Mouse (Mus musculus): ENCODE data around the gene Jph2. TPM values are rescaled to one million over a fixed set of nuclear protein-coding genes. Genes with fewer than 3 reads are reported as not detected.
"Not testable (repeated sequence)": the region's sequence is repeated elsewhere in the genome, so short reads cannot be mapped to it uniquely, and the experiment has no call there.

Gene Jph2
- total RNA-seq, 2 experiments from 2014 or later: 166 to 199 TPM

GRCm38 (mm10) chr2:163412419-163412818 is 14.6 kb upstream of the Jph2 start:
- DNase-seq (ENCODE audit: low spot score in 2 of 2): no peak

GRCm38 (mm10) chr2:163411840-163412239 is 14.0 kb upstream of the Jph2 start:
- no peak for DNase-seq (ENCODE audit: low spot score in 2 of 2)

GRCm38 (mm10) chr2:163411344-163411743 is 13.6 kb upstream of the Jph2 start:
- not testable (repeated sequence) for DNase-seq (ENCODE audit: low spot score in 2 of 2)

- no peak for DNase-seq (ENCODE audit: low spot score in 2 of 2)
These were observed 12.4 kb upstream of the Jph2 start for GRCm38 (mm10) chr2:163410211-163410610.

GRCm38 (mm10) chr2:163404037-163404815 is 6.4 kb upstream of the Jph2 start:
- DNase-seq (ENCODE audit: low spot score in 2 of 2): no peak

- DNase-seq (ENCODE audit: low spot score in 2 of 2): peak; percentile 50 to 72
These were observed 3.4 kb upstream of the Jph2 start for GRCm38 (mm10) chr2:163401221-163401620.

- DNase-seq (ENCODE audit: low spot score in 2 of 2): no peak
These were observed 1.4 kb upstream of the Jph2 start for GRCm38 (mm10) chr2:163399222-163399621.

GRCm38 (mm10) chr2:163398770-163399169 is 977 bp upstream of the Jph2 start:
- no peak for DNase-seq (ENCODE audit: low spot score in 2 of 2)

- DNase-seq (ENCODE audit: low spot score in 2 of 2): no peak
These were observed 722 bp downstream of the Jph2 start for GRCm38 (mm10) chr2:163397071-163397470.

- DNase-seq (ENCODE audit: low spot score in 2 of 2): no peak
These were observed 2.8 kb downstream of the Jph2 start for GRCm38 (mm10) chr2:163394977-163395376.

- DNase-seq (ENCODE audit: low spot score in 2 of 2): no peak
These were observed 3.8 kb downstream of the Jph2 start for GRCm38 (mm10) chr2:163393976-163394375.

GRCm38 (mm10) chr2:163393241-163393640 is 4.6 kb downstream of the Jph2 start:
- DNase-seq (ENCODE audit: low spot score in 2 of 2): no peak

GRCm38 (mm10) chr2:163392436-163392835 is 5.4 kb downstream of the Jph2 start:
- DNase-seq (ENCODE audit: low spot score in 2 of 2): peak in 1 of 2 experiments; percentile 58

- DNase-seq (ENCODE audit: low spot score in 2 of 2): peak in 1 of 2 experiments; percentile 56
These were observed 11.2 kb downstream of the Jph2 start for GRCm38 (mm10) chr2:163386423-163387190.

GRCm38 (mm10) chr2:163385126-163385525 is 12.7 kb downstream of the Jph2 start:
- no peak for DNase-seq (ENCODE audit: low spot score in 2 of 2)

- DNase-seq (ENCODE audit: low spot score in 2 of 2): no peak
These were observed 16.5 kb downstream of the Jph2 start for GRCm38 (mm10) chr2:163381246-163381645.

- no peak for DNase-seq (ENCODE audit: low spot score in 2 of 2)
These were observed 18.4 kb downstream of the Jph2 start for GRCm38 (mm10) chr2:163379366-163379765.

GRCm38 (mm10) chr2:163376082-163376481 is 21.7 kb downstream of the Jph2 start:
- DNase-seq (ENCODE audit: low spot score in 2 of 2): no peak

- DNase-seq (ENCODE audit: low spot score in 2 of 2): no peak
These were observed 22.3 kb downstream of the Jph2 start for GRCm38 (mm10) chr2:163375468-163375867.

- DNase-seq (ENCODE audit: low spot score in 2 of 2): no peak
These were observed 25.2 kb downstream of the Jph2 start for GRCm38 (mm10) chr2:163372627-163373026.

GRCm38 (mm10) chr2:163370175-163370574 is 27.6 kb downstream of the Jph2 start:
- no peak for DNase-seq (ENCODE audit: low spot score in 2 of 2)

GRCm38 (mm10) chr2:163364785-163365541 is 32.8 kb downstream of the Jph2 start:
- no peak for DNase-seq (ENCODE audit: low spot score in 2 of 2)
